Mouse (Mus musculus): ENCODE results near the gene Vwa3b.

Vwa3b gene

GRCm38 (mm10) chr1:37011626-37012209 lies 14.7 kb upstream of the Vwa3b start:
- DNase-seq: no peak

DNA sequence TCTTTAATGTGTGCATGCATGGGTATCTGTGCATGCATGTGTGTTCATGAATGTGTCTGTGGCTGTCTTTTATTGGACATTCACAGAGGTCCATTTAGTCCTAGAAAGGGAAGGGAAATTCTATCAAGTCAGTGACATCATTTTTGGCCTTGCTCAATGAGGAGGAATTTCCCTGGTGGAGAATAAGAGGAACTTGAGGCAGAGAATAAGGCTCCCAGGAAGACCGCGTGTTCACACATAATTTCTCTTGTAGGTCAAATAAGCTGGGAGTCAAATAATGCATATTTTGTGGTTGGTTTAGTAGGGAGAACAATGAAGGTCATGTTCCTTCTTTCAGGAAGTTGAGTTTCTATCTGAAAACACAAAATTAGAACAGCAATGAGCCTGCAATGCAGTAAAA lies 13.4 kb upstream of the Vwa3b start:
- DNase-seq: no peak

DNA sequence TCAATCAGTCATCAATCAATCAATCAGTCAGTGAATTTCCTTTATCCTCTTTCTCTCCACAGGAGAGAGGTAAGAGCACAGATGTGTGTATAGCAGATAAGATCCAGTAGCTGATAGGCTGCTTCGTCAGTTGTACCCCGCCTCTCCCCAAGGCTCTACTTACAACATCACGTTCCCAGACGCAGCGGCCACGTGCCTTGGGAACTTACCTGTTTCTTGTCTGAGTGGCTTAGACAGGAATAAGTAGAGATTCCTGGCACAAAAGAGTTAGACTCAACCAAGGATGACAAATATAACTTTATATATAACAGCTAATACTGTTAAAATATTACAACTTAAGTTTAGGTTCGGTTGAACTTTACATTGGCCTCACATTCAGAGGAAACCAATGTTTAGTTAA lies 12.7 kb upstream of the Vwa3b start:
- DNase-seq: no peak

- DNase-seq: no peak
These were observed 7.4 kb upstream of the Vwa3b start for GRCm38 (mm10) chr1:37019017-37019416.

- DNase-seq: no peak
These were observed 3.7 kb upstream of the Vwa3b start for GRCm38 (mm10) chr1:37022704-37023103.

DNA sequence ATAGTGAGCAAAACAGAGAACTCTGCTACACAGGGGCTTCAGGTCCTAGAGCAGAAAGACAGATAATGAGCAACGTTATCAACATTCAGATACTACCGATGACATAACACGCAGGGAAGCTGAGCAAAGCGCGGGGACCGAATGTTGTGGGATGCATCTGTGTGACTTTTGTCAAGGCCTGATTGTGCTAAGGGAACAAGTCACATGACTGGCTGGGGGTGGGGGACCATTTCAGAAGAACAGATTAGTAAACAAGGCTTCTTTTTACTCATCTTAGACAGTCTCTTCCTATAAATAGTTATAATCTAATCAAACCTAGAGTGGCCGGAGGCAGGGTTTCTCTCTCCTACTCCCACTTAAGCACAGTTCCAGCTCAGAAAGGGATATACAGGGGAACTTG lies 1.7 kb upstream of the Vwa3b start:
- no peak for DNase-seq

DNA sequence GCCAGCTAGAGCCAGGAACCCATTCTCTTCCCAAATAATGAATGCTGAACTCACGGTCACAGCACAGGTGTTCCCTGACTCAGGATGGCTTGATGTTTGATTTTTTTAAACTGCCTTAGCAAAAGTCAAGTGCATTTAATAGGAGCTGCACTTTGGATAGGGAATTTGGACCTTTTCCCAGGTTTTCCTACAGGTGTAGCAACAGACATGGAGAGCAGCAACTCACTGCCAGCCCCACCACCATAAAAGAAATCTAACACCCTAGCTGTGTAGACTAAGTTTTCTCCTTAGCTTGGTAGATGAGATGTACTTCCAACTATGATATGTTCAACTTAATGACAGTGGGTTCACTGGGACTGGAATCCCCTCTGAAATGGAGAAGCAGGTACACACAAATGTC lies 1.0 kb upstream of the Vwa3b start:
- no peak for DNase-seq

GRCm38 (mm10) chr1:37026866-37027265 lies 470 bp downstream of the Vwa3b start:
- DNase-seq: no peak

DNA sequence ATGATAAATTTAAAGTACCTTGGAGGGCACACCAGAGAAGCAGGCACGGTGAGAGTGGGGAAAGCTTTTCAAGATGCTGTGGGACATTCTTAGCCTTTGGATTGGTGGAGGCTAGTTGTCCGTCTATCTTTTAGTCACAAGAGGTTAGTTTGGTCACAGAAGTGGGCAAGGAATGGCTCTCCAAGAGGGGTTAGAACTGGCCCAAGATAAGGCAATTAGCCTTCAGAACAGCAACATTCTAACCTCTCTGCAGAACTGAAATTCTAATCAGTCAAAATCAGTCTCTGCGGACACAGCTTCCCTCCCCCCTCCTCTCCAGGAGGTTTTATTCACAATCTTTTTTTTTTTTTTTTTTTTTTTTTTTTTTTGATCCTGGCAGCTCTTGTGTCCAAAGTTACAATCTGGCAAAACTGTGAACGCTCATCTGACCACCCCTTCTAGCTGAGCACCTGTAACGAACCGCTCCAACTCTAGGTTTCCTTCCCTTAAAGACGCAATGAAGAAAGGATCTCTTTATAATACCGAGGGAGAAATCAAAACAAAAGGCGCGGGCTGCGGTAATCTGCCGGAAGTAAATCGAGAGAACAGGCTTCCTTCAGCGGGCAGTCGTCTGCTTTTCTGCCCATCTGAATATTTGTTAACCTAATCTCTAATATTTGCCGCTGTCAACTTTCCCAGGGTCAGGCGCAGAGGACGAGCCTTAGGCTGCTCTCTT lies 2.2 kb downstream of the Vwa3b start:
- DNase-seq: no peak

DNA sequence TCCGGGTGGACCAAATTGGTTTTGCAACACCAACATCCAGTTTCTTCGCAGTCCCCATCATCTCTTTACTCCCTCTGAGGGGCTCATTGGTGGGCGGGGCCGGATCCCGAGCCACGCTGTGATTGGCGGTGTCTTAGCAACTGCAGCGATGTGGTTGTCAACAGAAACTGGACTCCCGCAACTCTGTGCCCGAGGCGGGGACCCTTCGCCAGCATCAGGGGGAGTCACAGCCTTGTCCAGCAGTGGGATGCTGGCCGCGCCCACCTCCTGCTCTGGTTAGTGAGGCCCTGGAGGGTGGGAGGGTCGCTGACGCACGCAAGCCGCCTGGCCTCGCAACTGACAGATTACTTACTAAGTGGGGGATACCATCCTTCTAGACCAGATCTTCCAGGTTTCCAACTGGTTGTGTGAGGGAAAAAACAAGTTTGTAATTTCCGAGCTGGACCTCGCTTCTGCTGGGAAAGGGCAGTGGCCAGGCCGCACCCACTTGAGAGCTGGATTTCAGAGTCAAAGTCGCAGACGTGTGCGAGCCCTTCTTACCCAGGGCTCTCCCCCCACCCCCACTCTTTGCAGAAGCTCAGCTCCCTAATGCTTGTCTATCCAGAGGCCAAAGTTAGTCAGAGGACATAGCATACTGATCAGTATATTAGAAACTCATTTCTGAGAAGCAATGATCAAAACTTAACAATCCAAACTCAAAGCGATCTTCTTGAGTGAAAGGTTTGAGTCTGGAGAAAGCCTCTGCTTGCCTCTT lies 2.9 kb downstream of the Vwa3b start:
- DNase-seq: peak; percentile 93

GRCm38 (mm10) chr1:37029942-37030341 lies 3.5 kb downstream of the Vwa3b start:
- DNase-seq: no peak

- no peak for DNase-seq
These were observed 4.3 kb downstream of the Vwa3b start for GRCm38 (mm10) chr1:37030693-37031092.

DNA sequence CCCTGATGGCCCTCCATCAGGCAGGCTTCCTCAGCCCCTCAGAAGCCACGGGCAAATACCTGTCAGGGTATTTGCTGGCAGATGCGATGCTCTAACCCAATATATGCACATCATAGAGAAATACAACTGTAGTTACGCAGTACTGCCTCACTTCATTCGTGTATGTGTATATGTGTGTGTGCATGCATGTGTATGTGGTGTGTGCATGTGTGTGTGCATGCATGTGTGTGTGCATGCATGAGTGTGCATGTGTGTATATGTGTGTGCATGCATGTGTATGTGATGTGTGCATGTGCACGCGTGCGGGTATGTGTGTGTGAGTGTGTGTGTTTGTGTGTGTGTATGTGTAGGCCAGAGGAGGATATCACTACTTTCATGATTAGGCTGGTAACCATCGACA lies 9.5 kb downstream of the Vwa3b start:
- no peak for DNase-seq

DNA sequence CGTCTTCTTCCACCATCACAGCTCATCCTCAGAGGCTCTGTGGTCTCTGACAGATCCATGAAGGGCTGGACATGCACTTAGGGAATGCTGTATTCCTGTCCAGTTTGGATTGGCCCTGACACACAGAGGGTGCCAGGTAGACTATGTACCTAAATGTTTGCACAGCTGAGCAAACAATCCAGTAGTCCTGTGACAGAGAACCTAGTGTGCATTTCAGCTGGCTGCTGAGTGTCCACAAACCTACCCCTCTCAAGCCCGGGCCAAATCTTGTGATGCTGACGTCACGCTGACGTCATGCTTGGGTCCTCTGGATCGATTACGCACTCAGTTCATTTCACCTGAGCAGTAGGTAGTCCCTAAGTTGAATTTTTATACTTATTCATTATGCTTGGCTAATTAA lies 14.7 kb downstream of the Vwa3b start:
- no peak for DNase-seq

- no peak for DNase-seq
These were observed 15.5 kb downstream of the Vwa3b start for GRCm38 (mm10) chr1:37041856-37042255.

GRCm38 (mm10) chr1:37042769-37043168 lies 16.4 kb downstream of the Vwa3b start:
- DNase-seq: no peak

DNA sequence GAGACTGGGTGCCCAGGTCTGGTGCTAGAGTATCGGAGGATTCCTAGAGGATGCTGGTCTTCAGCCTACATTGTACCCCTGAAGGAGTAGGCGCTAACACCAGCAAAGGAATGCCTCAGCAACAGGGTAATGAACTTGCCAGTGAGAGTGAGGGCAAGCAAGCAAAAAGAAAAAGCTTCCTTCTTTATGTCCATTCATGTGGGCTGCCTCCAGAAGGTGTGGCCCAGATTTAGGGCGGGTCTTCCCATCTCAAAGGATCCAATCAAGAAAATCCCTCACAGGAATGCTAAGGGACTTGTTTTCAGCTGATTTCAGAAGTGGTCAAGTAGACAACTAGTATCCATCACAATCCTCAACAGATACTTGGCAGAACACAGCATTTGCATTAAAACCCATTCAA lies 16.8 kb downstream of the Vwa3b start:
- DNase-seq: no peak

- DNase-seq: no peak
These were observed 19.1 kb downstream of the Vwa3b start for GRCm38 (mm10) chr1:37045472-37045871.

GRCm38 (mm10) chr1:37049159-37049558 lies 22.8 kb downstream of the Vwa3b start:
- no peak for DNase-seq

GRCm38 (mm10) chr1:37053691-37054090 lies 27.3 kb downstream of the Vwa3b start:
- no peak for DNase-seq

DNA sequence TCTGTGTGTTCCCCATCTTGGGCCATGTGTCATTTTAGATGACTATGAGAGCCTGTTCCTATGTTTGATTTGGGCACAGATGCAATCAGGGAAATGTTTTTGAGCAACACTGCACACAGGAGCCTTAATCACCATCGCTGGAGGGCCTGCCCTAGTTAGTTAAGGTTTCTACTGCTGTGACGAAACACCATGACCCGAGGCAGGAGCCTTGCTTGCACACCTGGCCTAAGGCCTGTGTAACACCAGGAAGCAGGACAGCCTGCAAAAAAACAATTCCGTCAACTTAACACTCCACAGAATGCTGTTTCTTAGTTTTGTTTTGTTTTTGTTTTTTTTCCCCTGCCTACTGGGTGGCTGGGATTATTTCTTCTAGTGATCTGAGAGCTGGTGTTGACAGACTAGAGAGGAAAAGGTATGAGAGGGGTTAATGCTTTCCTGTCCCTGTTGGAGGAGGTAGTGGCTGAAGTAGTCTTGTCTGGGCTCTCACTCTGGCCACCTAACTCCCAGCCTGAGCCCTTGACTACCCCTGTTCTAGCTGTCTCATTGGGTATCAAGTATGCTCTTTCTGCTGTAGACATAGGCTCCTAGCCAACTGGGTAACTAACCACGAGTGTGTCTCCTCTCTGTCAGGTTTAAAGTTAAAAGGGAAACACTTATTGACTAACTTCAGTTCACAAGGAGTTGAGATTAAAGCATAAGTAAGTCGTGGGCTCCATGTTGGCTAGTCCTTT lies 30.6 kb downstream of the Vwa3b start:
- no peak for DNase-seq

GRCm38 (mm10) chr1:37060856-37061255 lies 34.5 kb downstream of the Vwa3b start:
- DNase-seq: no peak

DNA sequence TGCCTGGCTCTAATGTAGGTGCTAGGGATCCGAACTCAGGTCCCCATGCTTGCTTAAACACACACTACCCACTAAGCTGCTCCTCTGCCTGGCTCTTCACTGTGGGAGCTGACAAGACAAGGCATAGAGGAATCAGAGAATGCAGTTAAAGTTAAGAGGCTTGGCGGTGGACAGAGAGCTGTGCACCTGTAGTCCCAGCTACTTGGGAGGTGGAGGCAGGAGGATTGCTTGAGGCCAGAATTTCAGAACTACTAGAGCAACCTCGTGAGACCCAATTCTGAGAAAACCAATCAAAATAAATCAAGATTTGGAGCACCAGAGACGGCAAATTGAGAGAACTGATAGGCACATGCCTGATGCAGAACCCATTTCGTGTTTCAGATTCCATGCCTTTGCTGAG lies 36.7 kb downstream of the Vwa3b start:
- DNase-seq: no peak

DNA sequence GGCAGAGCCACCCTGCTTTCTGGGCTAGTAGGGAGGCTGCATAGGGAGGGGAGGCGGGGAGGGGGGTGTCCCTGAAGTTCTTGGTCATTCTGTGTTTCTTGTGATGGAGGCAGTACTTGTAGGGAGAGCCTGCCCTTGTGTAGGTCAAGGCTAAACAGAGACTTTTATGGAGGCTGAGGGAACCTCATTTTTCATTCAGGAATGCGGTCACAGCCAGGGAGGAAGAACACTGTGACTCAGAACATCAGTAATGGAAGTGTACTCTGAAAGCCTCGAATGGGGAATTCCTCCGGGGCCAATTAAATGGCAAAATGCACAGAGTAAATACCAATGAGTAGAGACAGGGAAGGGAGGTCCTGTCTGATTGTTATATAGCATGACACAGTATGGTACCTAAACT lies 37.4 kb downstream of the Vwa3b start:
- DNase-seq: no peak

All from retina, postnatal 1 day (tissue).